Mouse (Mus musculus) kidney, adult 2 months (tissue): ENCODE measurements around the gene Dbil5.

Experiments used
- CTCF ChIP-seq: fragments of 200-500 bp; conservative IDR thresholded peaks from 2 replicates; pipeline ENCODE4 v1.5.1; 2011; ENCODE audit warnings: low read depth, mild to moderate bottlenecking, control low read depth, low read length, moderate library complexity, mixed read lengths; ENCODE audit not compliant: insufficient read depth, insufficient read length
- POLR2A ChIP-seq: fragments of 200-500 bp; IDR thresholded peaks from one replicate; pipeline ENCODE4 v1.6.1; 2011; ENCODE audit warnings: low read depth, low read length, control low read depth

GRCm38 (mm10) chr11:76262611-76263351 is 45.4 kb downstream of the Dbil5 start:
- no peak for TF ChIP-seq CTCF
- no peak for TF ChIP-seq POLR2A
